Mouse (Mus musculus): ENCODE data around the gene Plekhb2. TPM values are rescaled to one million over a fixed set of nuclear protein-coding genes. Genes with fewer than 3 reads are reported as not detected.

The Plekhb2 gene
- polyA plus RNA-seq, 1 experiment from 2014 or later, result 94.3 TPM

DNA sequence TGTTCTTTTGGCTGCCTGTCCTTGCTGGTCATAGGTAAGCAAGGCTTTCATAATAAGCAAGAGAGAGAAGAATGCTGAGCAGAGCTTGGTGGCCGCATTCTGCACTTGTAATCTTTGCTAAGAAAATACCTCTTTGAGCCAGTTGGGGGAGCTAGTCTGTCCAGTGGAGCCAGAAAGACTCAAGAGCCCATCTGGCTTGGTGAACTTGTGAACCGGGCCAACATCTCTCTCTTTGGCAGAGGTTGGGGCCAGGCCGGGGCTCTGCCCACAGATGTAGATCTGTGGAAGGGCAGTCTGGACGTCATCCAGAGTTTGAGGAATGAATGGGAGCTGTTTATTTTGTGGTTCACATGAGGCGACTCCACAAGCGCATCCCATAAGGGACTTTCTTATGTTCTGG lies 44.1 kb downstream of the Plekhb2 start:
- Histone ChIP-seq H3K27me3 (replicated peaks; ENCODE audit: control insufficient read depth, insufficient read depth, low read length) (no peaks in the 10 kb centered on the region), H3K36me3 (ENCODE audit: control insufficient read depth, insufficient read depth, low read length) (no peaks in the 10 kb centered on the region), H3K4me3 (ENCODE audit: low read length) (no peak overlapping the region), H3K4me2 (ENCODE audit: low read length) (no peak overlapping the region), H3K9me3 (ENCODE audit: control insufficient read depth, low read length) (no peaks in the 10 kb centered on the region), H3K27ac (ENCODE audit: low read depth, low read length) (no peak overlapping the region), H3K9ac (ENCODE audit: low read depth, low read length) (no peak overlapping the region), H3K4me1 (ENCODE audit: control insufficient read depth, insufficient read depth, low read depth, low read length) (no peaks in the 10 kb centered on the region)
- ATAC-seq, result no peak
- WGBS, result 67% methylated on average over 6 of the region's 6 CpGs

DNA sequence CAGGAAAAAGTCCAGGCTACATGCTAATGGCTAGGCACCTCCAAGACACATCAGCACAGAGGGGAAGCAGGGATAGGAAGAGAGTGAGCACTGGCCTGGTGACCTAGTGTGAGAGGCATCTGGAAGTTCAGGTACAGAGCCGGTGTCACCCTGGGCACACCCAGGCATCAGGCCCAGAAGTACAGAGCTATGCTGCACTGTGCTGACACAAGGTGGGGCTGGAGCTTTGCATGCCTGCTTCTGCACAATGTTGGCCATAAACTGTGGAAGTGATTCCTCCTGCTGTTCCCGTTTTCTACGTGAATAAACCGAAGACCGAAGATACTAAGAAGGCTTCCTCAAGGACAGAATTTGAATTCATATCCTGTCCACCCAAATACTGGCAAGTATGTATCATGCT lies 46.3 kb downstream of the Plekhb2 start:
- ATAC-seq, result peak; percentile 48; the same call in 1 of the 2 replicates
- Histone ChIP-seq H3K27ac (ENCODE audit: low read depth, low read length) (no peak overlapping the region), H3K4me3 (ENCODE audit: low read length) (no peak overlapping the region), H3K9ac (ENCODE audit: low read depth, low read length) (no peak overlapping the region), H3K4me1 (ENCODE audit: control insufficient read depth, insufficient read depth, low read depth, low read length) (no peaks in the 10 kb centered on the region), H3K27me3 (replicated peaks; ENCODE audit: control insufficient read depth, insufficient read depth, low read length) (no peaks in the 10 kb centered on the region), H3K4me2 (ENCODE audit: low read length) (no peak overlapping the region), H3K36me3 (ENCODE audit: control insufficient read depth, insufficient read depth, low read length) (no peaks in the 10 kb centered on the region), H3K9me3 (ENCODE audit: control insufficient read depth, low read length) (no peaks in the 10 kb centered on the region)
- WGBS, result 72% methylated on average over 5 of the region's 5 CpGs

- Histone ChIP-seq H3K4me2 (ENCODE audit: low read length) (no peak overlapping the region), H3K36me3 (ENCODE audit: control insufficient read depth, insufficient read depth, low read length) (no peaks in the 10 kb centered on the region), H3K27me3 (replicated peaks; ENCODE audit: control insufficient read depth, insufficient read depth, low read length) (no peaks in the 10 kb centered on the region), H3K4me1 (ENCODE audit: control insufficient read depth, insufficient read depth, low read depth, low read length) (no peaks in the 10 kb centered on the region), H3K27ac (ENCODE audit: low read depth, low read length) (no peak overlapping the region), H3K9me3 (ENCODE audit: control insufficient read depth, low read length) (no peaks in the 10 kb centered on the region), H3K9ac (ENCODE audit: low read depth, low read length) (no peak overlapping the region), H3K4me3 (ENCODE audit: low read length) (no peak overlapping the region)
- 64% methylated on average over 4 of the region's 4 CpGs for WGBS
- ATAC-seq, result no peak
Observed at GRCm38 (mm10) chr1:34896898-34897297, 47.1 kb downstream of the Plekhb2 start.

DNA sequence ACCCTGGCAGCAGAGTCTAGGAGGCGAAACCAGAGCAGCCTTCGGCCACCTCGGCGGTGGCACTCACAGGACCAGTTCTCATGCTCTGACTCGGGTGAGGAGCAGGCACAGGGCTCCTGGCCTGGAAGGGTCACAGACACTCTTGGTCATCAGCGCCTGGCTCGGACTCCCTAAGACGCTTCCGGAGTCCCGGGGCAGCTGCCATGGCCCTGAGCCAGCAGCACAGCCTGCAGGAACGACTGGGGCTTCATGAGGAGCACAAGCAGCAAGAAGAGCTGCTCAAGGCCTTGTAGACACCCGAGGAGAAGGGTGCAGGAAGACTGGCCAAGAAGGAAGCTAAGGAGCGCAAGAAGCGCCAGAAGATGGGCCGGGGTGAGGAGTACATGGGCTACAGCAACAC lies 78.9 kb downstream of the Plekhb2 start:
- WGBS, result 88% methylated on average over 15 of the region's 15 CpGs
- no peak overlapping the region for H3K27ac ChIP-seq (ENCODE audit: low read depth, low read length)
- no peaks in the 10 kb centered on the region for H3K4me1 ChIP-seq (ENCODE audit: control insufficient read depth, insufficient read depth, low read depth, low read length)
- H3K36me3 ChIP-seq (ENCODE audit: control insufficient read depth, insufficient read depth, low read length), result no peaks in the 10 kb centered on the region
- H3K4me3 ChIP-seq (ENCODE audit: low read length), result no peak overlapping the region
- ATAC-seq, result no peak
- H3K4me2 ChIP-seq (ENCODE audit: low read length), result no peak overlapping the region
- no peaks in the 10 kb centered on the region for H3K27me3 ChIP-seq (replicated peaks; ENCODE audit: control insufficient read depth, insufficient read depth, low read length)
- no peak overlapping the region for H3K9ac ChIP-seq (ENCODE audit: low read depth, low read length)
- H3K9me3 ChIP-seq (ENCODE audit: control insufficient read depth, low read length), result peaks cover 13% of the 10 kb centered on the region

Other genes starting within 250 kb of the Plekhb2 start
- gene Fam168b, start 6.9 kb upstream of the Plekhb2 start, polyA plus RNA-seq (2015; fragmentation: Nextera tagmentation; extraction: Ambion mirVana), result 102 and 130 TPM in 2 replicates

All from hindbrain, embryonic 16.5 days (tissue).